Mouse (Mus musculus) cerebellum, adult 2 months (tissue): ENCODE measurements at regions not wholly inside any gene's neighbourhood (a gene's known extent, or its start where the extent isn't known, plus 50 kb on each side); places are given as distances from the start of the nearest gene placed in this dataset.

Experiments
- DNase-seq, 2 experiments: peaks; one replicate each; pipeline ENCODE4 v3.0.0; 2021
- H3K27ac ChIP-seq: fragments of 200-500 bp; 2 replicates; pipeline ENCODE4 v1.5.1; 2012; ENCODE audit warnings: low read length, control low read depth, inconsistent platforms; ENCODE audit not compliant: insufficient read depth
- H3K27me3 ChIP-seq: fragments of 200-500 bp; 2 replicates; pipeline ENCODE4 v1.6.1; 2012; ENCODE audit warnings: inconsistent platforms, mild to moderate bottlenecking, low read length, moderate library complexity; ENCODE audit not compliant: control insufficient read depth, insufficient read depth
- H3K4me1 ChIP-seq: fragments of 200-500 bp; 2 replicates; pipeline ENCODE4 v1.6.1; 2011; ENCODE audit warnings: low read length; ENCODE audit not compliant: control insufficient read depth, insufficient read depth
- H3K4me3 ChIP-seq: fragments of 200-500 bp; replicated peaks from 2 replicates; pipeline ENCODE3; 2011; ENCODE audit warnings: mild to moderate bottlenecking, low read depth, low read length, control low read depth; ENCODE audit not compliant: insufficient read depth
- CTCF ChIP-seq: fragments of 200-500 bp; IDR thresholded peaks from 2 replicates; pipeline ENCODE4 v1.5.1; 2011; ENCODE audit warnings: low read depth, mild to moderate bottlenecking, control low read depth, low read length, moderate library complexity, borderline replicate concordance; ENCODE audit not compliant: insufficient read depth
- POLR2A ChIP-seq: fragments of 200-500 bp; IDR thresholded peaks from 2 replicates; pipeline ENCODE4 v1.6.1; 2011; ENCODE audit warnings: low read length, control low read depth, borderline replicate concordance; ENCODE audit not compliant: insufficient read depth
- WGBS: fragments of 180-500 bp; shearing (Covaris S2); methylation state at CpG from one replicate; pipeline ENCODE4 v1.1.7; 2018; 5-methylcytosine and 5-hydroxymethylcytosine counted together

GRCm38 (mm10) chr7:70823020-70823419, 456.5 kb upstream of the Nr2f2 start:
- Histone ChIP-seq H3K4me1 (no peaks in the 10 kb centered on the region), H3K4me3 (peak overlapping the region; percentile 37), H3K27ac (no peak overlapping the region), H3K27me3 (no peaks in the 10 kb centered on the region)
- TF ChIP-seq POLR2A = no peak
- TF ChIP-seq CTCF = no peak
- WGBS = 12% methylated on average over 11 of the region's 11 CpGs
- no peak for DNase-seq

DNA sequence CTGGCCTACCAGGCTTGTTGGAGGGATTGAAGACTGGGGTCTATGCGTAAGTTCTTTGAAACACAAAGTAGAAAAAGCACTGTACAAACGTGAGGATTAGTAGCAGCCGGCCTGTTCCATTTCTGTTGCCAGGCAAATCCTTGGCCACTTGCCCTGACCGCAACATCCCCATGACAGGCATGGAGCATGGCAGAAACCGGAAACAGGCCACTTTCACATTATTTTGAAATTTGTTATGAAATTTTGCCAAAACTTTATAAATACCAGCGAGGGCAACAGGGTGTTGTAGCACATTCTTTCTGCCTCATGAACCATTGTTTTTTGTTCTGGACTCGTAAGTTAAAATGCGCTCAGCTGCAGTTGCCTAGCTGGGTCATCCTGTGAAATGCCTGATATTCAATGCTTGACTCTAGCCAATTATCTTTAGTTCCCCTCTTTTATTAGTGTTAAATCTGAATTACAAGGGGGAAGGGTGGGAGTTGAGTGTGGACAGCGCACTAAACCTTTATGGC, 455.8 kb upstream of the Nr2f2 start:
- WGBS = 12% methylated on average over 9 of the region's 9 CpGs
- peak; percentile 58 for DNase-seq
- Histone ChIP-seq H3K27me3 (no peaks in the 10 kb centered on the region), H3K4me3 (peak overlapping the region; percentile 38), H3K27ac (no peak overlapping the region), H3K4me1 (no peaks in the 10 kb centered on the region)
- no peak for TF ChIP-seq POLR2A

DNA sequence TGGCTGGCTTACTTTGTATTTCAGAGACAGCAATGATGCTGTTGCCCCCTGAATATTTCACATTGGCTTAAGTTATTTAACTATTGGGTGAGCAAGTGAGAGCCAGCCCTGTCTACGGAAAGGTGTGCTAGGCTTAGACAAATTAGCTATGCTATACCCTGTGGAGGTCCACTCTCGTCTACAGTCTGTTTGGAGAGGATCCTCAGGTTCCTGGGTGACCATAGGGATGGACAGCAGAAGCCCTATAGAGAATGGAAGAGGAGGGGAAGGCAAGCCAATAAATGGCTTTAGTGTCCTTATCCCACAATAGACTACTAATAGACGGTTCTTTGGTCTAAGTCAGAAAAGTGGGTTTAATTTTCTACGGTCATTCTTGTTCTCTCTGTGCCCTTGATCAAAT, 455.3 kb upstream of the Nr2f2 start:
- 77% methylated on average over 4 of the region's 4 CpGs for WGBS
- H3K27me3 ChIP-seq = no peaks in the 10 kb centered on the region
- no peak overlapping the region for H3K4me3 ChIP-seq
- no peak for TF ChIP-seq CTCF
- no peak overlapping the region for H3K27ac ChIP-seq
- DNase-seq = no peak
- no peaks in the 10 kb centered on the region for H3K4me1 ChIP-seq

DNA sequence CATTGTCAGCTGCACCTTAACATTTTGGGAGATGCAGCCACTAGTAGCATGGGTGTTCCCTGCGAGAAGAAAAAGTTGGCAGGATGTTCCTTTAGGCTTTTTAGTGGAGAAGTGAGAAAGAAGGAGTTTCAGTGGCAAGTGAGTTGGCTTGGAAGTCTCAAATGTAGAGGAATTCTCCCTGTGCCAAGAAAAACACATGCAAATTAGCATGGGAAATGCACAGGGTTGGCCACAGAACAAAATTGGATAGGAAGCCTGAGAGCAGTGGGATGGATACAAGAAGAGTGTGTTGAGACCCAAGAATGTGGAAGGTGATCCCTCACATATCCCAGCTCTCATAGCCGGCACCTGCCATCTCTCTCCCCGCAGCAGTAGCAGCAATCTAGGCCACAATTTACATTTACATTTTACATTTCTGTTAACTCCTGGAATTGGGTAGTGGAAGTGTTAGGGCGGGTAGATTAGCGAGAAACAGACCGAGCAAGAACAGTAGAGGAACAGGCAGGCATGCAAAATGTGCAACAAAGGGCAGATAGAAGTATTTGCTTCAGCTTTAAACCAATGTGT, 450.9 kb upstream of the Nr2f2 start:
- Histone ChIP-seq H3K4me3 (no peak overlapping the region), H3K4me1 (no peaks in the 10 kb centered on the region), H3K27ac (no peak overlapping the region), H3K27me3 (no peaks in the 10 kb centered on the region)
- 78% methylated on average over 6 of the region's 6 CpGs for WGBS
- no peak for DNase-seq
- TF ChIP-seq POLR2A = no peak

DNA sequence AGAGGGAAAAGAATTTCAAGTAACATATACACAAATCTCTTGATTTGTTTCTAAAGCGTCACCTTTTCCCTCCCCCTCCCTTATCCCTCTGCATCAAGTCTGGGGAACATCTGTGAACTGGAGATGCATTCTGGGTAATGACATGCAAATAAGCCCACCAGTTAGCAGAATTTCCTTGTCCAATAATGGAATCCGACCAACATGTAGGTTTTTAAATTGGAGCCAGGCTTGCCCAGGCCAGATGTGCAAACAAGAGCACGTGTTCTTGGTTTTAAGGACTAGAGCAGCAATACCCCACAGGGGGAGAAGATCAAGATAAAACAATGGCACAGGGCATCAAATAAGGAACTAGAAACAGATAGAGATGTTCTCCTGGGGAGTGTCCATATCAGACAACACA, 447.9 kb upstream of the Nr2f2 start:
- Histone ChIP-seq H3K4me1 (no peaks in the 10 kb centered on the region), H3K27ac (no peak overlapping the region), H3K27me3 (no peaks in the 10 kb centered on the region), H3K4me3 (no peak overlapping the region)
- DNase-seq = no peak
- TF ChIP-seq CTCF (no peak), POLR2A (no peak)
- WGBS = 60% methylated on average over 3 of the region's 3 CpGs

- Histone ChIP-seq H3K4me3 (no peak overlapping the region), H3K27ac (no peak overlapping the region), H3K27me3 (no peaks in the 10 kb centered on the region), H3K4me1 (no peaks in the 10 kb centered on the region)
- 71% methylated on average over 5 of the region's 5 CpGs for WGBS
- no peak for TF ChIP-seq POLR2A
- no peak for TF ChIP-seq CTCF
- no peak for DNase-seq
These were observed 446.6 kb upstream of the Nr2f2 start for GRCm38 (mm10) chr7:70813101-70813500.

GRCm38 (mm10) chr7:70810411-70811090, 444.0 kb upstream of the Nr2f2 start:
- 90% methylated on average over 18 of the region's 18 CpGs for WGBS
- H3K4me3 ChIP-seq = no peak overlapping the region
- TF ChIP-seq POLR2A (no peak), CTCF (no peak)

GRCm38 (mm10) chr7:70804281-70804680, 437.7 kb upstream of the Nr2f2 start:
- TF ChIP-seq CTCF = no peak
- no peak for TF ChIP-seq POLR2A
- 76% methylated on average over 1 of the region's 1 CpGs for WGBS
- no peak for DNase-seq
- no peaks in the 10 kb centered on the region for H3K4me1 ChIP-seq
- no peaks in the 10 kb centered on the region for H3K27me3 ChIP-seq
- H3K4me3 ChIP-seq = no peak overlapping the region
- H3K27ac ChIP-seq = no peak overlapping the region

More at GRCm38 (mm10) chr7:70810411-70811090, 444.0 kb upstream of the Nr2f2 start:
- Histone ChIP-seq H3K4me1 (no peaks in the 10 kb centered on the region), H3K27ac (no peak overlapping the region), H3K27me3 (no peaks in the 10 kb centered on the region)
- DNase-seq = no peak
